Mouse (Mus musculus): Measurements from ENCODE around the gene Reep3. TPM values are rescaled to one million over a fixed set of nuclear protein-coding genes. Genes with fewer than 3 reads are reported as not detected.
"Not testable (repeated sequence)": the region's sequence is repeated elsewhere in the genome, so short reads cannot be mapped to it uniquely, and the experiment has no call there.

The Reep3 gene
- polyA plus RNA-seq, 1 experiment: 14.7 TPM

- H3ac ChIP-seq (ENCODE audit: control insufficient read depth, insufficient read length, low read depth): no peak overlapping the region
- no peaks in the 10 kb centered on the region for H3K79me3 ChIP-seq (ENCODE audit: low read depth)
- no peak for TF ChIP-seq FOSL1 (IDR thresholded peaks at IDR 0.05; ENCODE audit: insufficient read depth, low read length, poor library complexity, severe bottlenecking)
- no peaks in the 10 kb centered on the region for H3K36me3 ChIP-seq (ENCODE audit: control insufficient read depth, insufficient read depth)
- H3K4me3 ChIP-seq (ENCODE audit: insufficient read depth, poor library complexity, severe bottlenecking): no peak overlapping the region
- H3K79me2 ChIP-seq (ENCODE audit: control insufficient read depth, insufficient read depth): no peaks in the 10 kb centered on the region
- no peaks in the 10 kb centered on the region for H3K27me3 ChIP-seq (ENCODE audit: control insufficient read depth, insufficient read depth, insufficient read length)
Observed at GRCm38 (mm10) chr10:67004527-67005042, 92.2 kb downstream of the Reep3 start.

- no peaks in the 10 kb centered on the region for H3K36me3 ChIP-seq (ENCODE audit: control insufficient read depth, insufficient read depth)
- H3K79me2 ChIP-seq (ENCODE audit: control insufficient read depth, insufficient read depth): no peaks in the 10 kb centered on the region
- no peaks in the 10 kb centered on the region for H3K27me3 ChIP-seq (ENCODE audit: control insufficient read depth, insufficient read depth, insufficient read length)
- no peak overlapping the region for H3K4me3 ChIP-seq (ENCODE audit: insufficient read depth, poor library complexity, severe bottlenecking)
- TF ChIP-seq MYOG (IDR thresholded peaks at IDR 0.05; ENCODE audit: control insufficient read depth, extremely low read depth, insufficient read length): no peak
- TF ChIP-seq MAX (IDR thresholded peaks at IDR 0.05): no peak
- peak; percentile 63 for TF ChIP-seq USF1 (IDR thresholded peaks at IDR 0.05; ENCODE audit: low read depth)
- TF ChIP-seq MYOD1 (IDR thresholded peaks at IDR 0.05; ENCODE audit: control insufficient read depth, insufficient read length, low read depth): no peak
- TF ChIP-seq CTCF (IDR thresholded peaks at IDR 0.05; ENCODE audit: control insufficient read depth, insufficient read depth, insufficient read length): no peak
- no peaks in the 10 kb centered on the region for H3K79me3 ChIP-seq (ENCODE audit: low read depth)
- peak overlapping the region; percentile 27 for H3ac ChIP-seq (ENCODE audit: control insufficient read depth, insufficient read length, low read depth)
Observed at GRCm38 (mm10) chr10:67003743-67004526, 92.8 kb downstream of the Reep3 start.

- Histone ChIP-seq H3K79me2 (ENCODE audit: control insufficient read depth, insufficient read depth) (no peaks in the 10 kb centered on the region), H3K36me3 (ENCODE audit: control insufficient read depth, insufficient read depth) (no peaks in the 10 kb centered on the region), H3K4me3 (ENCODE audit: insufficient read depth, poor library complexity, severe bottlenecking) (no peak overlapping the region), H3K79me3 (ENCODE audit: low read depth) (no peaks in the 10 kb centered on the region), H3K27me3 (ENCODE audit: control insufficient read depth, insufficient read depth, insufficient read length) (no peaks in the 10 kb centered on the region), H3ac (ENCODE audit: control insufficient read depth, insufficient read length, low read depth) (peak overlapping the region; percentile 43)
- TF ChIP-seq CEBPB (IDR thresholded peaks at IDR 0.05; ENCODE audit: low read depth) (peak; percentile 55), MYOD1 (IDR thresholded peaks at IDR 0.05; ENCODE audit: control insufficient read depth, insufficient read length, low read depth) (no peak)
Observed at GRCm38 (mm10) chr10:67003009-67003742, 93.6 kb downstream of the Reep3 start.

GRCm38 (mm10) chr10:67002207-67003008 lies 94.3 kb downstream of the Reep3 start:
- TF ChIP-seq MAX (IDR thresholded peaks at IDR 0.05) (peak; percentile 85), FOSL1 (IDR thresholded peaks at IDR 0.05; ENCODE audit: insufficient read depth, low read length, poor library complexity, severe bottlenecking) (no peak), CEBPB (IDR thresholded peaks at IDR 0.05; ENCODE audit: low read depth) (peak; percentile 1), MYOD1 (IDR thresholded peaks at IDR 0.05; ENCODE audit: control insufficient read depth, insufficient read length, low read depth) (peak; percentile 73), MYOG (IDR thresholded peaks at IDR 0.05; ENCODE audit: control insufficient read depth, extremely low read depth, insufficient read length) (no peak), CTCF (IDR thresholded peaks at IDR 0.05; ENCODE audit: control insufficient read depth, insufficient read depth, insufficient read length) (no peak), USF1 (IDR thresholded peaks at IDR 0.05; ENCODE audit: low read depth) (peak; percentile 59)
- Histone ChIP-seq H3ac (ENCODE audit: control insufficient read depth, insufficient read length, low read depth) (peak overlapping the region; percentile 43), H3K27me3 (ENCODE audit: control insufficient read depth, insufficient read depth, insufficient read length) (no peaks in the 10 kb centered on the region), H3K4me3 (ENCODE audit: insufficient read depth, poor library complexity, severe bottlenecking) (peak overlapping the region; percentile 8), H3K36me3 (ENCODE audit: control insufficient read depth, insufficient read depth) (no peaks in the 10 kb centered on the region), H3K79me3 (ENCODE audit: low read depth) (no peaks in the 10 kb centered on the region), H3K79me2 (ENCODE audit: control insufficient read depth, insufficient read depth) (no peaks in the 10 kb centered on the region)

GRCm38 (mm10) chr10:67000958-67001615 lies 95.7 kb downstream of the Reep3 start:
- not testable (repeated sequence) for H3K27me3 ChIP-seq (ENCODE audit: control insufficient read depth, insufficient read depth, insufficient read length); H3K4me3 ChIP-seq (ENCODE audit: insufficient read depth, poor library complexity, severe bottlenecking); H3ac ChIP-seq (ENCODE audit: control insufficient read depth, insufficient read length, low read depth); H3K79me2 ChIP-seq (ENCODE audit: control insufficient read depth, insufficient read depth); H3K36me3 ChIP-seq (ENCODE audit: control insufficient read depth, insufficient read depth); H3K79me3 ChIP-seq (ENCODE audit: low read depth)
